Comparison of ENCODE assay signal across 7 mouse cellular contexts in the genomic region with DNA sequence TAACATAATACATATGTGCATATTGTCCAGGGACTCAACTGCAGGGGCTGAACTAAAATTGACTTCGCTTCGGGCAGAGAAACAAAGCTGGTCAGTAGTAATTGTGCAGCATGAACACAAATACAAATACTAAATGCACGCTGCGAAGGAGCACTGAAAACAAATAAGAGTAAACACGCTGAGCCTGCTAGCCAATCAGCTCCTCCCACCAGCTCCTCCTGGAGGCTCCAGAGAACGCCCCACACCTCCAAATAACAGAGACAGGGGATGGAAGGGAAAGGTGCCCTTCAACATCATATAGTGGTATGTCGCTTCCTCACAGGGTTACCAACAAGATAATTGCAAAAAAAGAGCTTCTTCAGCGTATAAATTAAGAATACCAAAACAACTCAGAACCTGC.
A peak's percentile ranks its signal among the peaks of the same experiment; 100 is the strongest.
DNase-seq lines count a peak whose midpoint lies in the region; ATAC-seq and TF ChIP-seq lines count a peak whose summit lies in the region.

No protein-coding gene starts in this region.

- ATAC-seq in intestine, postnatal 0 days: no peak
- ATAC-seq in liver, embryonic 16.5 days (ENCODE audit: low read depth): no peak
- no peak for ATAC-seq in stomach, postnatal 0 days (ENCODE audit: low FRiP score, low TSS enrichment)
- no peak for ATAC-seq in megakaryocyte-erythroid progenitor cell, adult 5-6 weeks (replicated peaks; ENCODE audit: low FRiP score, low TSS enrichment, poor library complexity, severe bottlenecking)

- no peak overlapping the region for H3K9ac ChIP-seq in intestine, postnatal 0 days (ENCODE audit: low read depth, low read length)
- no peak overlapping the region for H3K9ac ChIP-seq in liver, embryonic 16.5 days (ENCODE audit: low read depth, low read length)
- no peak overlapping the region for H3K9ac ChIP-seq in stomach, postnatal 0 days (ENCODE audit: low read length)

- TF ChIP-seq POLR2A in embryonic fibroblast, embryonic 13.5 days (IDR thresholded peaks at IDR 0.05; ENCODE audit: low read depth, low read length): no peak

- 44% methylated on average over 8 of the region's 8 CpGs for WGBS in intestine, postnatal 0 days
- WGBS in liver, embryonic 16.5 days (ENCODE audit: insufficient replicate concordance): 46% methylated on average over 8 of the region's 8 CpGs
- WGBS in stomach, postnatal 0 days: 31% methylated on average over 8 of the region's 8 CpGs

- H3K4me3 ChIP-seq in embryonic fibroblast, embryonic 13.5 days (ENCODE audit: insufficient read depth, low read length): peak overlapping the region; percentile 33; the same call in 1 of the 2 replicates
- H3K4me3 ChIP-seq in intestine, postnatal 0 days (ENCODE audit: low read depth, low read length): no peak overlapping the region
- no peak overlapping the region for H3K4me3 ChIP-seq in liver, embryonic 16.5 days (ENCODE audit: low read depth, low read length)
- H3K4me3 ChIP-seq in stomach, postnatal 0 days (ENCODE audit: low read depth, low read length): no peak overlapping the region

- H3K4me2 ChIP-seq in intestine, postnatal 0 days (replicated peaks; ENCODE audit: low read depth): peak overlapping the region; percentile 45; the same call in 1 of the 2 replicates
- 0 out of 2 replicates have a peak overlapping the region, but pooled peaks have one; percentile 40 for H3K4me2 ChIP-seq in liver, embryonic 16.5 days (ENCODE audit: low read depth, low read length)
- H3K4me2 ChIP-seq in stomach, postnatal 0 days (replicated peaks; ENCODE audit: low read depth): peak overlapping the region; percentile 46

- no peak for TF ChIP-seq CTCF in embryonic fibroblast, embryonic 13.5 days (IDR thresholded peaks at IDR 0.05; ENCODE audit: borderline replicate concordance, insufficient read depth, low read length)
- TF ChIP-seq CTCF in intestine, postnatal 0 days (IDR thresholded peaks at IDR 0.05; ENCODE audit: low read depth): no peak
- no peak for TF ChIP-seq CTCF in stomach, postnatal 0 days (IDR thresholded peaks at IDR 0.05; ENCODE audit: low read depth)

- peaks cover 12% of the 10 kb centered on the region for H3K4me1 ChIP-seq in embryonic fibroblast, embryonic 13.5 days (ENCODE audit: control insufficient read depth, insufficient read depth, low read length)
- H3K4me1 ChIP-seq in intestine, postnatal 0 days (replicated peaks; ENCODE audit: control insufficient read depth, insufficient read depth, low read length): 0 out of 2 replicates have a peak, but pooled peaks cover 9% of the 10 kb centered on the region
- peaks cover 3% of the 10 kb centered on the region for H3K4me1 ChIP-seq in liver, embryonic 16.5 days (ENCODE audit: control insufficient read depth, low read depth, low read length)
- no peaks in the 10 kb centered on the region for H3K4me1 ChIP-seq in stomach, postnatal 0 days (replicated peaks; ENCODE audit: control insufficient read depth, insufficient read depth)

- no peaks in the 10 kb centered on the region for H3K27me3 ChIP-seq in intestine, postnatal 0 days (replicated peaks; ENCODE audit: control insufficient read depth, insufficient read depth, low read length)
- H3K27me3 ChIP-seq in liver, embryonic 16.5 days (ENCODE audit: control insufficient read depth, insufficient read depth, low read depth, low read length): peaks cover 13% of the 10 kb centered on the region
- no peaks in the 10 kb centered on the region for H3K27me3 ChIP-seq in stomach, postnatal 0 days (ENCODE audit: control insufficient read depth, insufficient read depth, low read length)

- H3K36me3 ChIP-seq in intestine, postnatal 0 days (ENCODE audit: control insufficient read depth, insufficient read depth): no peaks in the 10 kb centered on the region
- H3K36me3 ChIP-seq in liver, embryonic 16.5 days (ENCODE audit: control insufficient read depth, insufficient read depth): no peaks in the 10 kb centered on the region
- no peaks in the 10 kb centered on the region for H3K36me3 ChIP-seq in stomach, postnatal 0 days (ENCODE audit: control insufficient read depth, insufficient read depth, low read length)

- no peak for TF ChIP-seq EP300 in stomach, postnatal 0 days (optimal IDR thresholded peaks at IDR 0.05)

- peak overlapping the region; percentile 89 for H3K27ac ChIP-seq in embryonic fibroblast, embryonic 13.5 days (ENCODE audit: insufficient read depth, low read length)
- H3K27ac ChIP-seq in intestine, postnatal 0 days (ENCODE audit: low read depth, low read length): no peak overlapping the region
- no peak overlapping the region for H3K27ac ChIP-seq in liver, embryonic 16.5 days (ENCODE audit: low read length)
- H3K27ac ChIP-seq in stomach, postnatal 0 days (replicated peaks): peak overlapping the region; percentile 92

- DNase-seq in ovary, postnatal 36 days (ENCODE audit: low spot score): peak; percentile 7
- DNase-seq in ovary, postnatal 10 days (ENCODE audit: low spot score): no peak
- no peak for DNase-seq in stomach, postnatal 0 days (ENCODE audit: low spot score)

- no peaks in the 10 kb centered on the region for H3K9me3 ChIP-seq in intestine, postnatal 0 days (ENCODE audit: control insufficient read depth)
- no peaks in the 10 kb centered on the region for H3K9me3 ChIP-seq in liver, embryonic 16.5 days (replicated peaks; ENCODE audit: control insufficient read depth, low read length)
- H3K9me3 ChIP-seq in stomach, postnatal 0 days (ENCODE audit: control insufficient read depth, low read length): no peaks in the 10 kb centered on the region

Comparison
In these comparisons a context has a peak if more than half of its experiments do, and no peak if none do; other contexts are left out.
1. H3K27ac ChIP-seq: peak in embryonic fibroblast, embryonic 13.5 days (single experiment) and stomach, postnatal 0 days (single experiment); none in intestine, postnatal 0 days (single experiment) and liver, embryonic 16.5 days (single experiment).
2. Peak in every context shown above with its lines, with median percentiles within 50 percentile points of each other: H3K4me2 ChIP-seq.